Mouse (Mus musculus) layer of hippocampus, adult 9-10 months (tissue): ENCODE data around the gene Rps19.
"Not testable (repeated sequence)": the region's sequence is repeated elsewhere in the genome, so short reads cannot be mapped to it uniquely, and the experiment has no call there.

ENCODE experiments used
- DNase-seq: peaks from one replicate; pipeline ENCODE4 v3.0.0; 2022; ENCODE audit warnings: low spot score

Gene Rps19

DNA sequence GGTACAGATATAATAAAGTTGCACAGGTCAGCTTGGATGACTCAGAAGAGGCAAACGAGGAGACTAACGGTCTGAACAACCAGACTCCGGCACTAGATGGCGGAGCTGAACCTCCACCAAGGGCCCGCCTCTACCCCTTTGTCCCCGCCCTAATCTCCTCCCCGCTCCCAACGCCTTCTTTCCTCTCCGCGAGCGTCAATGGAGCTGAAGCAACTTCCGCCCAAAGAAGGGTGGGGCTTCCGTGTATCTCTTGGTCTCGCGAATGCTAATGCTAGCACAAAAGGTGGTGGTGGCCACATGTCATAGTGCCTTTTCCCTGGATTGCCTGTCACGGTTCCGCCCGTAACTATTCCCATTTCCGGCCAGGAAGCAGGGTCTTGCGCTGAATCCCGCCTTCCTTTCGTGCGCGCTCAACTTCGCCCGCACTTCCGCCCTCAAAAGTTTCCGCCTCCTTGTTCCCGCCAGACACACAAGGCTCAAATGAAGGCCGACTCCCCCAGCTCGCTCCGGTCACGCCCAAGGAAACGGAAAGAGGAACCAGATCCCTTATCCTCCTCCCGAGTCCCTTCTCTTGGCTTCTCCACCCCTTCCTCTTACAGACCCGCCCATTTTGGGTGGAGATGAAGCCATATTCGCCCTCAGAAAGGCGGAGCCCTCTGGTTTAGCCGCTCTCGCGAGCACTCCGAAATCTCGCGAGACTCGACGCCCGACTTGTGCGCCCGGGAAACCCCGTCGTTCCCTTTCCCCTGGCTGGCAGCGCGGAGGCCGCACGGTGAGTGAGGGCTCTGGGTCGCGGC lies at the start of gene Rps19:
TSS of gene Rps19 (plus strand) at position 476 of the 797 bp plus-strand sequence.
- peak; percentile 95 for DNase-seq

DNA sequence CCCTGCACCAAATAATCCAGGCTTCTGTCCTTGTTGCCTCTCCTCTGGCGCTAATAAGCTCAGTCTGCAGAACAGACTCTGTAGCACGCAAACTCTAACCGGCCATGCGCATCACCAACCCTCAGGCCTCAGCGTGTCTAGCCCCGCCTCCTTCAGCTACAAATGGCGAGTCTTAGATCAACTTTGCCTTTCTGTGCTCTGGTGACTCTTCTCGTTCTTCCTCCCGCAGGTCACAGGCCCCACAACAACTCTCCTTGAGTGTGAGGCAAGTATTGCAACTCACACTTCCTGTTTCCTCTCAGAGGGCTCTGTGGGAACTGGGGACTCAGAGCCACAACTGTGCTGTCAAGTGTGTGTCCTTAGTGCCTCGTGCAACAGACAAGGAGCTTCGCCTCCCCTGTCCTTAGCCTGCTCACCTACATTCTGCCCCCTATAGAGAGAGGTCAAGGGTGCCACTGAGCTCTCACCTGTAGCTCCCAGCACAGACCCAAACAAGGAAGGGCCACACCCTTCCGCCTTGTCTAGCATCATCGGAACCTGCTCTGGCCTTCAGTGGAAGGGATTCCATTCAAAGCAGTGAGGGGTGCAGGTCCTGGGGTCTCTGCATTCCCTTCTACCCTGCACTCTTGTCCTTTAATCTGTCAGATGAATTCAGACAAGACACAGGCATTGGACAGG lies 45.3 kb upstream of the Rps19 start:
- DNase-seq, result not testable (repeated sequence)

DNA sequence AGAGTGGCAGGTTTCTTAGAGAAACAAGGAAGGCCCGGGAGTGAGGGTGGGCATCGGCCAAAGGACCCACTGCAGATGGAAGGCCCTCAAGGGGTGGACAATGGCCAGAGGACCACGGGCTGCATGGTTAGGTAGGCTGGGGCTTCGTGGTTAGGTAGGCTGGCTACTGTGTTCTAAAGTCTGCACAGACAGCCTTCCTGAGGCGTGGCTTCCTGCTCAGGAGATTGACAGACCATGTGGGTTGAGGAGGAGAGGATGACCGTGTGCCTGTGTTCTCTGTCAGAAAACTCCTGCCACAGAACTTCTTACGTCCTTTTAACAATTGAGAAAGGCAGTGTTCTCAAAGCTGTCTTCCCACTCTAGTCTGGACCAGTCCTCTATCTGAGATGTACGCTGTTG lies 44.8 kb upstream of the Rps19 start:
- no peak for DNase-seq

DNA sequence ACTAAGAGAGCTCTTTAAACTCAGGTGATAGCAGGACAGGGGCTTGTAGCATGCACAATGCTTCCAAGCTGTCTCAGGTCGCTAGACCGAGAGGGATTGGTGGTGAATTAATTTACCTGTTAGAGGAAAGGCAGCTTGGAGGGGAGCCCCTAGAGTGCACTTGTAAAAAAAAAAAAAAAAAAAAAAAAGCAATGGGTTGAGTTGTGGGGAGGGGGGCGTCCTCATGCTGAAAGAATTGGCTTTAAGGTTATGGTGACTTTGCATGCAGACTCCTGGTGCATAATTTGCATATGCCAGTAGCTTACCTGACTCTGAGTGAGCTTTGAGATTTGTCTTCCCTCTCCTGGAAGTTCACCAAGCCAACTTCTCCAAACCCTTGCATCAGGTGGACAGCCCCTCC lies 43.8 kb upstream of the Rps19 start:
- no peak for DNase-seq

DNA sequence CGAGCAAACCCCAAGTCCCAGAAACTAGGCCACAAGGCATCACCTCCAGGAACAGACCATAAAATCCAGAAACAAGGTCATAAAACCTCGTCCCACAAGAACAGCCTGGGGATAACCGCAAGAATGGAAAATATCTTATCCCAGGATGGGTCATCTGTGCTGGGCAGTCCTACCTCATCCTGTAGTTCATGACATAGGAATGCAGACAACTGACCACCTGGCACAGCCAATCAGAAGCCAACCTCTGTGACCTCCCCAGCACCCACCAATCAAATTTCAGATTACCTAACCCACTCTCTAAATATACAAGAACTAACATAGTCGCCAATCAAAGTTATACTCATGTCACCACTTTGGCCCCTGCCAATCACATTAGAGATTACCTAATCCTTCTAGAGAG lies 43.2 kb upstream of the Rps19 start:
- no peak for DNase-seq

DNA sequence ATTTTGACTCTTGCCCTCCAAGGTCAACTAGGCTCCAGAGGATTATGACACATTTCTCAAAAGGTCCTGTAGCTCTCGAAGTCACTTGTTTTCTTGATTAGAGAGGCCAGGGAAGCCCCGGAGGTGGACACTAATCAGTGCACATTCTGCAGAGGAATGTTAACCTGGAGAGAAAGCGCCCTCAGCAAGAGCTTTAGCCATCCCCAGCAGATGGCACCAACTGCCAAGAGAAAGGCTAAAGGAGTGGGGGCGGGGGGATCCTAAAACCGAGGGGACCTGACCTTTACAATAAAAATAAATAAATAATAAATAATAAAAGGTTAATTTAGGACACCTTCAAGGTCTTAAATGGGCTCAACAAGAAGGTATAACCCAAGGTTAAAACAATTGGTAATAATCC lies 40.0 kb upstream of the Rps19 start:
- DNase-seq, result no peak

DNA sequence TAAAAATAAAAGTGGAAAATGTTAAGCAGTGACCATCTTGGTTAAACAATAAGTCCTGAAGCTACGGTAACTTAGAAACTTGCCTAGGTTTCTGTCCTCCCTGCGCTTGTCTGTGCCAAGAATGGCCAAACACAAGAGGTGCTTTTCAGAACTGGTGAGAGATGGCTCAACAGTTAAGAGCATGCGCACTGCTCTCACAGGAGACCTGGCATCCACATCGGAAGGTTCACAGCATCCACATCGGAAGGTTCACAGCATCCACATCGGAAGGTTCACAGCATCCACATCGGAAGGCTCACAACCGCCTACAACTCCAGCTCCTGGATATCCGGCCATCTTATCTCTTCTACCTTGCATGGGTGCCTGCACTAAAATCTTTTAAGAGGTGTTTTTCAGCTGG lies 39.0 kb upstream of the Rps19 start:
- no peak for DNase-seq

DNA sequence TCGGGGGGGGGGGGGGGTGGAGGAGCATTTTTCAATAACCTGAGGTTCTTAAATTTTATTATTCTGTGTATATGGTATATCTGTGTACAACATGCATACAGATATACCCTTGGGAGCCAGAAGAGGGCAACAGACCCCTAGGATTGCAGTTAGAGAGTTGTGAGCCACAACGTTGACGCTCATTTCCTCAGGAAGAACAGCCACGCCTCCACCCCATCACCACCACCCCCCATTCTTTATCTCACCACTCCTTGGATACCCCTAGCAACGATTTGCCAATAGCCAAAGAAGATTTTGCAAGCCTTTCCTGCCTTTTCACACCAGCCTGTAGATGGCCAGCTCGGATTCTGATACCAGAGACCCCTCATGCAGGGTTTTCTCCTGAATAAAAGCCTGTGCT lies 38.5 kb upstream of the Rps19 start:
- DNase-seq, result no peak

DNA sequence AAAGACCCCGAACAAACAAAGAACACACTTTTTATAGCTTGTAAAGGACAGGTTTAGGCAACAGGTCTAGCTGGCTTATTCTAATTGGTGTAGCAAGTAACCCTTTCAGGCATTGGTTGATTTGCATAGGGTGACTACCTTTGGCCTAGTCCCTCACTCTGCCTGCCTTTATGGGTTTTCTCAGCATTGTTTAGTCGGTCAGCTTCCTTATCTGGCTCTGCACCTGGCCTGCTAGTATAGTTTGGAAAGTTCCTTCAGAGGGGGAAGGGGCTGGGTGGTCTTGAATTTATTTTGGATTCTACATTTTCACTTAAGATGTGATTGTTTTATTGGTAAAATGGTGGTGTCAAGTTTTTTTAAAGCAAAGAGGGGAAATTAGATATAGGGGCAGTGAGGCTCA lies 37.6 kb upstream of the Rps19 start:
- not testable (repeated sequence) for DNase-seq

DNA sequence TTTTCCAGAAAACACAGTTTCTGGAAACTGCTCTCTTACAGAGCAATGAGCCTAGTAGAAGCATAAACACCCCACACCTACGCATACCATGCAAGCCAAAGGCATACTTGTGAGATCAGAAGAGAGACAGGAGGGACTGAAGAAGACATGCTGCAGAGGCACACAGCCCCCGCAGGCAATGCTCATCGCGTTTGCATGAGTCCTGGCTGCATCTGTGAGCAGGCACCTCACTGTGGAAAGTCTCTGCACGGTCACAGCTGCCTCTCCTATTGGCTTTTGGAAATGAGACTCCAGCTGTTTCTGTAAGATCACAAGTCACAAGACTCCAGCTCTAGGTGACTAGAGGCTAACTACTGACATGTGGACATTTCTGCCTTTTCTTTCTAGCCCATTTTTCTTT lies 34.0 kb upstream of the Rps19 start:
- DNase-seq, result no peak

DNA sequence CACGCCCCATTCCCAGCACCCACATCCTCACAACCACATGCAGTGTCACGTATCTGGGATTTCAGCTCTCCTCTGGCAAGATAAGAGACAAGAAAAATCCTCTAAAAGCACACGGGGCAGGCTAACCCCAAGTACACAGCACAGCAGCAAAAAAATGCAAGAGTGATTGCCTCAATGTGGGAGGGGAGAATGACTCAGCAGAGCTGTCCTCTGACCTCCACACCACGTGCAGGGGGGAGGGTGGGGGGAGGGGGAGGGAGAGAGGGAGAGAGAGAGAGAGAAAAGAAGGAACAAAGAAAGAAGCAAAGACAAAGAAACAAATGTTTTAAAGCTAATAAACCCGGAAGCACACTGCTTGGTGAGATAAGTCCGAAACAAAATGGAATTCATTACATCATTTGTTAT lies 33.3 kb upstream of the Rps19 start:
- DNase-seq, result no peak

DNA sequence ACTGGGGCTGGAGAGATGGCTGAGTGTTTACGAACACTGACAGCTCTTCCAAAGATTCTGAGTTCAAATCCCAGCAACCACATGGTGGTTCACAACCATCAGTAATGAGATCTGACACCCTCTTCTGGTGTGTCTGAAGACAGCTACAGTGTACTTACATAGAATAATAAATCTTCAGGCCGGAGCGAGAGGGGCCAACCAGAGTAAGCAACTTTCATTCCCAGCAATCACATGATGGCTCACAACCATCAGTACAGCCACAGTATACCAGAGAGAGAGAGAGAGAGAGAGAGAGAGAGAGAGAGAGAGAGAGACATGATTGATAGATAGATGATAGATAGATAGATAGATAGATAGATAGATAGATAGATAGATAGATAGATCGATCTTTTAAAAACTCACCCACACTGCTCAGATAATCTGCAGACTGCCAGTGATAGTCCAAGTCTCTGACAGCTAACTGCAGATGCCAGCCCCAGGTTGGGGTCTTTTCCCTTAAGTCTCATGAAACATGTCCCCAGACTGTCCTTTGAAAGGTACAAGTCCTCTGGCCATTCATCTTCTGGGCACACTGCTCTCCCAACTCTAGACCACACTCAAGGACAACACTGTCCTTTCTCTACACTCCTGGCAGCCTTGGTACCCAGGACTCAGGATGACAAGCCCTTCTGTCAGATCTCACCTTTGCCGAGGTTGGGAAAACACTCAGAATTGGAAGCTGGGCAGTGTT lies 32.4 kb upstream of the Rps19 start:
- DNase-seq, result no peak

DNA sequence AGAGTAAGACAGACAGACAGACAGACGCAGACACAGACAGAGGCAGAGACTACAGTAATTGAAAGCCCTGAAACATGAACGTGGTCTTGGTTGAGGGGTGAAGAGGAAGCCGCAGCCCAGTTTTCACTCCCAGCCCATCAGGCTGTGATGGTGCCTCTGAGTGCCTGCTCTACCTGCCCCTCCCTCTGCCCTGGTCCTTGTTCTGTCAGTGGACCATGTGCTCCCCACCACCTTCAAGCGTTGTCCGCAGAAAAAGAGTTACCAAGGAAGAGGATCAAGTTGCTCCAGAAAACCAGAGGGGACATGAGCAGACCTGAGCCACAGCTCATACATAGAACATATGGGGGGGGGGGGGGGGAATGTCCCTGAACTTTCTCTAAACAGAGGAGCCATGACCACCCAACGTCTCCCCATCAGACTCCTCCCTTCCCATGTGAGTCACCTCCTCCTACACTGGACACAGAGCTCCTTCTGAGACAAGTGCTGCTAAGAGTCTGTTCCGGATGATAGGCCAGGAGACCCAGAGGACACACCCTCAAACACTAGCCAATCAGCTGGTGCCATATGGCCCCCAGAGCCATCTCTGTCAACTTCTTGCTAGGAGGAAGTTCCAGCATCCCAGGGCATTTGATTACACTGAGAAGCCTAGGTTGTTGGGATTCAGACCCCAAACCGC lies 31.5 kb upstream of the Rps19 start:
- no peak for DNase-seq

DNA sequence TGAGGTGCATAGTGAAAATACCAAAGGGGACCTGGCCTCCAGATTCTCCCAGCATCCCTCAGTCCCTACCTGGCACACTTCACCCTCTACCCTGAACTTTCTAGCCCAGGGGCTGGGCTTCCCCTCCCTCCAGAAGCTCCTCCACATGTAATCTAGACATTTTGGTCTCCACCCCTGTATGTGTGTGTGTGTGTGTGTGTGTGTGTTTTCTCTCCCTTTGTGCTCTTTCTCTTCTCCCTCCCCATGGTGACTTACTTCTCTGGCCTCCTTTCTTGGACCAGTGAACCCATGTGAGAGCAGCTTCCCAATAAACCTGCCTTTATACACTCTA lies 31.0 kb upstream of the Rps19 start:
- no peak for DNase-seq

DNA sequence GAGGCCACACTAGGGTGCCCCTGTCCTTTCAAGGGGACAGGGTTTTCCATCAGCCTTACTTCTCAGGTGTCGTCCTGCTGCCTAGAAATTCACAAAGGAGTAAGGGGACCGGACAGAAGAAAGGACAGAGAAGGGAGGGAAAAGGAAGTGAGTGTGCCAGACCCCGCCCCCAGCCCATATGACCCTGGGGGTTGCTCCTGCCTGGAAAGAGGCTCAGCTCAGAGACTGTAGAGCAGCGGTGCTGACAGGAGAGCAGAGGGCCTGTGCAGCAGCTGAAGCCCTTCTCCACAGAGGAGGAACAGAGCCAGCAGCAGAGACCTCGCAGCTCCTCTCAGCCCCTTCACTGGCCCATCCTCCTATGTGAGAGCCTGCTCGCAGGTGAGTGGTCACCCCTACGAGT lies 30.5 kb upstream of the Rps19 start:
- no peak for DNase-seq

DNA sequence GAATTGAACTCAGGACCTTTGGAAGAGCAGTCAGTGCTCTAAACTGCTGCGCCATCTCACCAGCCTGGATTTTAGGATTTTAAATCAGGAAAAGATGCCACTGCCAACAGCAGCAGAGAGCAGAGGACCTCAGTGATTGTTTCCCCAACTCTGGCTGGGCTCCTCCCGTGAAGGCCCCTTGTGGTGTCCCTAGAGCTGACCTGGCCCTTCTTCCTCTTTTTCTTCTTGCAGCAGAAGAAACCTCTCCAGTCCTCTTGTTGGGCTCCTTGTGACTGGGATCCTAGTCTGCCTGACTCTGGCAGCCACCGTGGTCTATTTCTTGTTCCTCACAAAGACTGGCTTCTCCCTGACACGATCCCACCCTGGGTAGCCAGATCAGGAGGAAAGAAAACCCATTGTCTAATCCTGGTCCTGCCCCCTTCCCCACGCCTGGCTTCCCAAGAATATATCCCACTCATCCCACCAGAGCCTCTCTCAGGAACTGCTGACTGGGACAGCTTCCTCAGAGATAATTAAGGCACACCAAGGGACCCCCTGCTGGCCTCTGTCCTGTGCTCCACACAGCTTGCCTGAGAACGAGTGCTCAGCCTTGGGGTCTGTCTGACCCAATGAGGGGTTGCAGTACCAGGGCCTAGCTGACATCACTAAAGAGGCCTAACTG lies 27.6 kb upstream of the Rps19 start:
- no peak for DNase-seq

DNA sequence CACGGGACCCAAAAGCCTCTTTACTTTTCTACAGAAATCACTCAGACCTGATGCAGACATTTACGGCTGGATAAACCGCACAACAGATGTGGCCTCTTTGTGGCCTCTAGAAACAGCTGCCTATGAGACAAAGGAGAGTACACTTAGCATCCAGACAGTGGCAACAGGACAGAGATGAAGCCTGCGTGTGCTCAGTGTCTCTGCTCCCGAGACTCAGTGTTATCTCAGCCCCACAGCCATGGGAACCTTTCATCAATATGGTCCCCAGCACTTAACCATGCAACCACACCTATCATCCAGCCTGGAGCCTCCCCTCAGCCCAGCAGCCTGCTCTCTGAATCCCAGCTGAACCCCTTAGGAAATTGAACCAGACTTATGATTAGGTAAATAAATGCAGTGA lies 24.9 kb upstream of the Rps19 start:
- no peak for DNase-seq

DNA sequence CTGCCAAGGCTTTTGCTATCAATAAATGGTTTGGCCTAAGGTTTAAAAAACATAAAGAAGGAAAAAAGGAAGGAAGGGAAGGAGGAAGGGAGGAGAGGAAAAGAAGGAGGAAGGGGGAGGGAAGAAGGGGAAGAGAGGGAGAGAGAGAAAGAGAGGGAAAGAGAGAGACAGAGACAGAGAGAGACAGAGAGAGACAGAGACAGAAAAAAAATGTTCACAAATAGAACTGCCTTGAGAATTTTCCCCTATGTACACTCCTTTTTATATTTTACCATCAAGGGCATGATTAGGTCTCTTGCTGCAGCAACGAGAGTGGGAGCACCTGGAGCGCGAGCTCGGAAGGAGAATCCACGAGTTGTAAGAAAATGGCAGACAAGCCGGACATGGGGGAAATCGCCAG lies 22.3 kb upstream of the Rps19 start, which contains the start of gene Gm9844:
TSS of gene Gm9844 (plus strand) at position 301 of the 400 bp plus-strand sequence.
- no peak for DNase-seq

DNA sequence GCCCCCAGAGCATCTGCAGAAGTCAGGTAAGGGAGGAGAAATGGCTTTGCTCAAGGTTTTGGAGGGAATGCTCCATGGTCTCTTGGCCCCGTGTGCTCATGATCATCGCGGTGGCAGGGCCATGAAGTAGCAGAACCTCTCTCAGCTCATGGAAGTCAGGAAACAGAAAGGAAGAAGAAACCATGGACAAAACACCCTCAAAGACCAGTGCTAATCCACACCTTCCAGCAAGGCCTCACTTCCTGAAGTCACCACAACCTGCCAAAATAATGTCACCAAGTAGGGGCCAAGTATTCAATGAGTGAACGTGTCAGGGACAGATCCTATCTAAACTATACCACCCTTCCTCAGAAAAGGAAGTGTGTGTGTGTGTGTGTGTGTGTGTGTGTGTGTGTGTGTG lies 21.3 kb upstream of the Rps19 start:
- no peak for DNase-seq

DNA sequence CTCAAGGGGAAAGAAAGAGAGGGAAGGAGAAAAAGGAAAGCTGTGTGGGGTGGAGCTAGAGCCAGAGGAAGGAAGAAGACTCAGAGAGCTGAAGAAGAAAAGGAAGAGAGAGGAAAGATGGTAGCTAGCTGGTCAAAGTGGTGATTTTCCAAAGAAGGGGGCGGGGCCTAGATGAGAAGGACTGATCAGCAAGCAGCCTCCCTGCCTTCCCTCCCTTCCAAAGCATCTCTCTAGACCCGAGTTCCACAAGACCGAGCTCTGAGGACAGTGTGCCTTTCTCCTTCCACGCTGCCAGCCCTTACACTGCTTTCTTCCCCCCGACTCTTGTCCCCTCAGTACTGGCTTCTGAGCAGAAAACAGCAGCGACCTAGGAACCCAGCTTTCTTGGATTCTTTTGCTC lies 20.0 kb upstream of the Rps19 start:
- no peak for DNase-seq

DNA sequence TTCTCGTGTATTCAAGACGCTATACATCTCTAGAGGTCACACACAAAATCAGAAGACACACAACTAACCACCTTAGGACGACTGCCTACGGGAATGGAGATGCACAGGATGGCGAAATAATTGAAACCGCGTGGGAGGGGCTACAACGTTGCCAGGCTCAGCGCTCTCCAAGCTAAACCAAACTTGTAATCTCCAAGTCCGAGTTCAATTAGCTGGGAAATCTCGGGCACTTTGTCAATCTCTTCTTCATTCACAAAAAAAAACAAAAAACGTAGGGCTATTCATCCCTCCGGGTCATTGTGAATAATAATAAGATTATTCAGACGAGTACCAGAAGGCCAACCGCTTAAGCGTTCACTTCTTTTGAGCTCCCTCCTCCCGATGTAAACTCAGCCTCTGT lies 15.1 kb upstream of the Rps19 start:
- no peak for DNase-seq

DNA sequence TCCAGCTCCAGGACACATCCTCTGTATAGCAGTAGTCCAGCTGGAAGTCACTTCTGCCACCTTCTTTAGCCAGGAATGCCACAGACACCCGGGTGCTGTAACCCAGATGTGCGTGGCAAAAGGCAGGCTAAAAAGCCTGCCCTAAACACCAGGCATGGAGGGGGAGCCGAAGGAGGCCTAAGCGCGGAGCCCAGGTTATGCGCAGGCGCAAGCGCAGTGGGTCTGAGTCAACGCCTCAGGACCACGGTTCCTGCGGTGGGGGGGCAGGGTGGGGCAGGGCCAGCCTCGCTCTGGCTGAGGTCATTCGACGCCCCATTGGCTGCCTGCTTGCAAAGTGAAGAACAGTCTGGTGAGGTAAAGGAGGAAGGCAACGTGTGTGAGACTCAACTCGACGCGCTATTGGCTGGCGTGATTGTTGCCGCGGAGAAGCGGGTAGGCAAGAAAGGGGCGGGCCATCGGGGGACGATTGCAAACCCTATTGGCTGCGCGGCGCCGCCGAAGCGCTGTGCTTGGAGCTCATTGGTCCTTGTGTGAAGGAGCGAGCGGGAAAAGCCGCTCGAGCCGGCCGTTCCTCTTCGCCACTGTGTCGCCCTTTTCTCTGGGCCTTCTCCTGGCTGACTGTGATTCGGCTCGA lies 14.5 kb upstream of the Rps19 start, which contains the start of the genes Lypd4 and Dmrtc2:
TSS of gene Lypd4 (minus strand) at position 410 of the 634 bp plus-strand sequence.
TSS of gene Dmrtc2 (plus strand) at position 526 of the 634 bp plus-strand sequence.
- DNase-seq, result no peak
